Mouse (Mus musculus) CH12.LX (cell line): ENCODE data around the gene Kcmf1. TPM values are rescaled to one million over a fixed set of nuclear protein-coding genes. Genes with fewer than 3 reads are reported as not detected.

Source experiments
- DNase-seq: peaks from one replicate; pipeline ENCODE4 v3.0.0-alpha.2; 2013; ENCODE audit errors: extremely low read depth
- H3K27ac ChIP-seq: 2 replicates; pipeline ENCODE4 v1.5.1; 2012; ENCODE audit warnings: low read depth, mild to moderate bottlenecking, control low read depth, moderate library complexity; ENCODE audit not compliant: insufficient read depth
- H3K27me3 ChIP-seq: replicated peaks from 2 replicates; pipeline ENCODE3; 2012; ENCODE audit warnings: inconsistent platforms
- H3K36me3 ChIP-seq, 2 experiments: replicated peaks in 1 of 2; 2 replicates each; pipeline versions ENCODE3 to v1.6.1; 2012; ENCODE audit warnings: inconsistent platforms in 1 of 2, low read length in 1 of 2, mild to moderate bottlenecking in 1 of 2, mixed read lengths in 1 of 2, moderate library complexity in 1 of 2; ENCODE audit not compliant: control insufficient read depth in 1 of 2, insufficient read depth in 1 of 2
- H3K4me1 ChIP-seq, 2 experiments: 2 replicates each; pipeline ENCODE4 v1.6.1; 2012; ENCODE audit warnings: inconsistent platforms in 1 of 2, moderate library complexity in 1 of 2; ENCODE audit not compliant: insufficient read depth in 2 of 2, control insufficient read depth in 1 of 2
- H3K4me2 ChIP-seq: 2 replicates; pipeline ENCODE4 v1.6.1; 2012; ENCODE audit warnings: low read depth, mild to moderate bottlenecking, control low read depth; ENCODE audit not compliant: poor library complexity, insufficient read depth, severe bottlenecking
- H3K4me3 ChIP-seq, 3 experiments: fragments of 150-350 bp in 1 of 3; sonication (generic) in 1 of 3; replicated peaks in 1 of 3; 2 replicates each; pipeline versions ENCODE3 to v1.5.1; 2011 to 2012; ENCODE audit warnings: low read depth in 2 of 3, low read length in 2 of 3, mild to moderate bottlenecking in 2 of 3, moderate library complexity in 2 of 3, control low read depth in 1 of 3, improper control_type of control experiment in 1 of 3, inconsistent platforms in 1 of 3, mixed read lengths in 1 of 3; ENCODE audit not compliant: poor library complexity in 1 of 3
- H3K79me2 ChIP-seq: replicated peaks from 2 replicates; pipeline ENCODE4 v1.6.1; 2012; ENCODE audit warnings: mild to moderate bottlenecking, moderate library complexity; ENCODE audit not compliant: control insufficient read depth, poor library complexity, insufficient read depth, severe bottlenecking; ENCODE audit errors: extremely low read depth
- H3K9ac ChIP-seq: 2 replicates; pipeline ENCODE4 v1.6.1; 2012; ENCODE audit warnings: low read depth, mild to moderate bottlenecking, control low read depth, moderate library complexity; ENCODE audit not compliant: insufficient read depth
- H3K9me3 ChIP-seq: replicated peaks from 2 replicates; pipeline ENCODE3; 2012; ENCODE audit warnings: low read length, inconsistent platforms, mixed read lengths
- BHLHE40 ChIP-seq: IDR thresholded peaks from 2 replicates; pipeline ENCODE4 v1.6.1; 2011; ENCODE audit warnings: mild to moderate bottlenecking, low read depth, low read length, improper control_type of control experiment
- CHD1 ChIP-seq: IDR thresholded peaks from 2 replicates; pipeline ENCODE4 v1.6.1; 2012; ENCODE audit warnings: low read depth, low read length, improper control_type of control experiment, inconsistent platforms
- CHD2 ChIP-seq: IDR thresholded peaks from 2 replicates; pipeline ENCODE4 v1.6.1; 2011; ENCODE audit warnings: low read length, improper control_type of control experiment
- CTCF ChIP-seq, 2 experiments: IDR thresholded peaks in 1 of 2; conservative IDR thresholded peaks in 1 of 2; 2 replicates each; pipeline ENCODE4 v1.5.1; 2011 to 2012; ENCODE audit warnings: low read depth in 2 of 2, low read length in 2 of 2, improper control_type of control experiment in 1 of 2, inconsistent platforms in 1 of 2, mild to moderate bottlenecking in 1 of 2, moderate library complexity in 1 of 2
- ELF1 ChIP-seq: IDR thresholded peaks from 2 replicates; pipeline ENCODE4 v1.6.1; 2014; ENCODE audit warnings: low read depth, mild to moderate bottlenecking, inconsistent platforms, low read length, improper control_type of control experiment
- ETS1 ChIP-seq: conservative IDR thresholded peaks from 2 replicates; pipeline ENCODE4 v1.6.1; 2012; ENCODE audit warnings: low read depth, mild to moderate bottlenecking, inconsistent platforms, low read length, improper control_type of control experiment, moderate library complexity
- GABPA ChIP-seq: IDR thresholded peaks from 2 replicates; pipeline ENCODE4 v1.6.1; 2012; ENCODE audit warnings: low read depth, low read length, improper control_type of control experiment, inconsistent platforms; ENCODE audit not compliant: insufficient replicate concordance
- IRF4 ChIP-seq: IDR thresholded peaks from 2 replicates; pipeline ENCODE4 v1.6.1; 2014; ENCODE audit warnings: low read depth, mild to moderate bottlenecking, inconsistent platforms, low read length, improper control_type of control experiment
- JUN ChIP-seq: IDR thresholded peaks from 2 replicates; pipeline ENCODE4 v1.6.1; 2011; ENCODE audit warnings: low read depth, mild to moderate bottlenecking, low read length, improper control_type of control experiment, moderate library complexity; ENCODE audit not compliant: insufficient read depth
- JUND ChIP-seq: conservative IDR thresholded peaks from 2 replicates; pipeline ENCODE4 v1.6.1; 2011; ENCODE audit warnings: low read depth, low read length, improper control_type of control experiment
- MAX ChIP-seq: IDR thresholded peaks from 2 replicates; pipeline ENCODE4 v1.6.1; 2011; ENCODE audit warnings: low read length, improper control_type of control experiment
- MYC ChIP-seq: IDR thresholded peaks from 2 replicates; pipeline ENCODE4 v1.6.1; 2011; ENCODE audit warnings: low read depth, mild to moderate bottlenecking, improper control_type of control experiment, low read length
- NRF1 ChIP-seq: IDR thresholded peaks from 2 replicates; pipeline ENCODE4 v1.6.1; 2014; ENCODE audit warnings: low read depth, mild to moderate bottlenecking, inconsistent platforms, low read length, improper control_type of control experiment, moderate library complexity
- POLR2AphosphoS2 ChIP-seq: IDR thresholded peaks from 2 replicates; pipeline ENCODE4 v1.6.1; 2011; ENCODE audit warnings: low read depth, low read length, improper control_type of control experiment
- RAD21 ChIP-seq: IDR thresholded peaks from 2 replicates; pipeline ENCODE4 v1.6.1; 2011; ENCODE audit warnings: low read depth, mild to moderate bottlenecking, low read length, improper control_type of control experiment, moderate library complexity
- RCOR1 ChIP-seq: conservative IDR thresholded peaks from 2 replicates; pipeline ENCODE4 v1.6.1; 2012; ENCODE audit warnings: low read depth, mild to moderate bottlenecking, inconsistent platforms, low read length, improper control_type of control experiment
- UBTF ChIP-seq: IDR thresholded peaks from 2 replicates; pipeline ENCODE4 v1.6.1; 2012; ENCODE audit warnings: low read depth, mild to moderate bottlenecking, inconsistent platforms, low read length, improper control_type of control experiment, moderate library complexity
- USF1 ChIP-seq: IDR thresholded peaks from 2 replicates; pipeline ENCODE4 v1.6.1; 2014; ENCODE audit warnings: low read depth, mild to moderate bottlenecking, inconsistent platforms, low read length, improper control_type of control experiment
- USF2 ChIP-seq: conservative IDR thresholded peaks from 2 replicates; pipeline ENCODE4 v1.6.1; 2011; ENCODE audit warnings: low read depth, low read length, improper control_type of control experiment
- ZC3H11A ChIP-seq: IDR thresholded peaks from 2 replicates; pipeline ENCODE4 v1.6.1; 2012; ENCODE audit warnings: low read depth, mild to moderate bottlenecking, inconsistent platforms, low read length, improper control_type of control experiment
- ZKSCAN1 ChIP-seq: IDR thresholded peaks from 2 replicates; pipeline ENCODE4 v1.6.1; 2012; ENCODE audit warnings: low read depth, inconsistent platforms, low read length, improper control_type of control experiment, borderline replicate concordance
- dilution Hi-C: fragments of 300-500 bp; cut with MboI; formaldehyde crosslinking; loops from 2 replicates; pipeline ENCODE4 v1.14.3; 2020; ENCODE audit warnings: low sequenced_read_pairs; ENCODE audit not compliant: extremely low pct_unique_long_range_greater_than_20kb, extremely low pct_ligation_motif_present
- in situ Hi-C: fragments of 300-500 bp; cut with MboI; formaldehyde crosslinking; loops from 3 replicates; pipeline ENCODE4 v1.14.3; 2019; ENCODE audit warnings: low sequenced_read_pairs, low pct_ligation_motif_present, low pct_unique_long_range_greater_than_20kb, mixed read lengths
- polyA plus RNA-seq: library from polyadenylated mRNA; unstranded; fragments of >175 nt; gene quantifications from 2 replicates; pipeline ENCODE4 v1.2.1, GENCODE M21; 2012; ENCODE audit warnings: low read depth; ENCODE audit not compliant: insufficient read length
- total RNA-seq, 2 experiments: library from RNA; depleted of rRNA; stranded (reverse); fragments of 300-350 nt in 1 of 2; fragments of >200 nt in 1 of 2; gene quantifications; 2 replicates each; pipeline ENCODE4 v1.2.3; 2012 to 2014

The Kcmf1 gene
- total and polyA plus RNA-seq, 3 experiments: 98.0 to 207 (median 108) TPM

GRCm38 (mm10) chr6:72918510-72919033 is 18.8 kb upstream of the Kcmf1 start:
- no peak overlapping the region for H3K9ac ChIP-seq
- no peaks in the 10 kb centered on the region for H3K79me2 ChIP-seq
- H3K27me3 ChIP-seq: no peaks in the 10 kb centered on the region
- dilution Hi-C loops: no loop called here
- peak; percentile 85 for TF ChIP-seq USF1
- no peak for TF ChIP-seq GABPA
- TF ChIP-seq USF2: peak; percentile 73
- peak; percentile 48; the same call in 1 of the 2 replicates for TF ChIP-seq JUND
- no peak for TF ChIP-seq ZKSCAN1
- peak; percentile 70 for TF ChIP-seq BHLHE40
- TF ChIP-seq NRF1: no peak
- peak; percentile 21; the same call in 1 of the 2 replicates for TF ChIP-seq JUN
- no peak for TF ChIP-seq CTCF (conservative IDR thresholded peaks at IDR 0.05 in 1 of 2, IDR thresholded peaks at IDR 0.05 in 1 of 2; ENCODE audit: low read depth in 2 of 2, low read length in 2 of 2)
- peak; percentile 61 for TF ChIP-seq CHD2
- no peak for TF ChIP-seq CHD1
- TF ChIP-seq IRF4: peak; percentile 91
- TF ChIP-seq, all 38 proteins: peak for 7
- Histone ChIP-seq H3K9me3 (no peaks in the 10 kb centered on the region), H3K36me3 (no peaks in the 10 kb centered on the region), H3K4me1 (peaks cover 15 to 47% of the 10 kb centered on the region in 2 experiments), H3K27ac (no peak overlapping the region), H3K4me2 (no peak overlapping the region), H3K4me3 (no peak overlapping the region)
- no peak for DNase-seq
- in situ Hi-C loops: no loop called here

GRCm38 (mm10) chr6:72916330-72916729 is 16.6 kb upstream of the Kcmf1 start:
- H3K79me2 ChIP-seq: no peaks in the 10 kb centered on the region
- peak overlapping the region; percentile 42; the same call in 1 of the 2 replicates for H3K27ac ChIP-seq
- dilution Hi-C loops: no loop called here
- TF ChIP-seq ZC3H11A (no peak), RCOR1 (no peak), UBTF (no peak), NRF1 (no peak), ELF1 (no peak), POLR2AphosphoS2 (no peak), MYC (peak; percentile 59; the same call in 1 of the 2 replicates), ETS1 (no peak), RAD21 (no peak), JUN (no peak), MAX (peak; percentile 45; the same call in 1 of the 2 replicates)
- H3K4me3 ChIP-seq: peak overlapping the region in 1 of 3 experiments; percentile 7
- H3K9me3 ChIP-seq: peaks cover under 1% of the 10 kb centered on the region
- H3K36me3 ChIP-seq: no peaks in the 10 kb centered on the region
- peaks cover 15 to 49% of the 10 kb centered on the region in 2 experiments for H3K4me1 ChIP-seq
- peak overlapping the region; percentile 68 for H3K9ac ChIP-seq
- H3K4me2 ChIP-seq: no peak overlapping the region
- DNase-seq: no peak
- H3K27me3 ChIP-seq: no peaks in the 10 kb centered on the region
- in situ Hi-C loops: no loop called here
